Mouse (Mus musculus) skeletal muscle tissue, adult 2 months (tissue): ENCODE data around the gene Rcor2.

Experiments used
- DNase-seq: peaks from one replicate; pipeline ENCODE4 v3.0.0-alpha.2; 2012; ENCODE audit warnings: low read depth, low spot score

Rcor2 gene

DNA sequence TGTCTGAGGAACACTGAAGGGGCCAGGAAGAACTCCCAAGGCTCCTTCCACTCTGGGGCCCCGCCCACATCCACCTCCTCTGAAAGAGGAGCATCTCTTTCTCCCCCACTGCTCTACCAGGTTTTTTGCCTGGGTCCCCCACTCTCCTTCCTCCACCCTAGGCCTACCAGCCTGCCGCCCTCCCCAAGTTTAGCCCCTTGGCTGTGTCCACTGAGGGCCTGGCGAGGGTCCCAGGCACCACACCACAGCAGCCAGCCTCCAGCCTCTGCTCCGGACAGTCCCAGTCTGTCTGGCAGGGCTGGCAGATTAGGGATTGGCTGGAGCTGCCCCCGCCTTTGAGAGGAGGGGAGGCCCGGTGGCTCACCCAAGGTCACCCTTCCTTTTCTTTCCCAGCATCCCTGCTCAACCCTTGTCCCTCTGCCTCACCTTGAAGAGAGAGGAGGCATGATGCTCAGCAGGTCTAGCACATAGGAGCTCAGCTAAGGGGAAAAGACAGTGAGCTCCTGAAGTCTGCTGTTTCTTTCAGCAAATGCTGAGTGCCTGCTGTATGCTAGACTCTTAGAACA, 2.3 kb upstream of the Rcor2 start:
- DNase-seq, result no peak

DNA sequence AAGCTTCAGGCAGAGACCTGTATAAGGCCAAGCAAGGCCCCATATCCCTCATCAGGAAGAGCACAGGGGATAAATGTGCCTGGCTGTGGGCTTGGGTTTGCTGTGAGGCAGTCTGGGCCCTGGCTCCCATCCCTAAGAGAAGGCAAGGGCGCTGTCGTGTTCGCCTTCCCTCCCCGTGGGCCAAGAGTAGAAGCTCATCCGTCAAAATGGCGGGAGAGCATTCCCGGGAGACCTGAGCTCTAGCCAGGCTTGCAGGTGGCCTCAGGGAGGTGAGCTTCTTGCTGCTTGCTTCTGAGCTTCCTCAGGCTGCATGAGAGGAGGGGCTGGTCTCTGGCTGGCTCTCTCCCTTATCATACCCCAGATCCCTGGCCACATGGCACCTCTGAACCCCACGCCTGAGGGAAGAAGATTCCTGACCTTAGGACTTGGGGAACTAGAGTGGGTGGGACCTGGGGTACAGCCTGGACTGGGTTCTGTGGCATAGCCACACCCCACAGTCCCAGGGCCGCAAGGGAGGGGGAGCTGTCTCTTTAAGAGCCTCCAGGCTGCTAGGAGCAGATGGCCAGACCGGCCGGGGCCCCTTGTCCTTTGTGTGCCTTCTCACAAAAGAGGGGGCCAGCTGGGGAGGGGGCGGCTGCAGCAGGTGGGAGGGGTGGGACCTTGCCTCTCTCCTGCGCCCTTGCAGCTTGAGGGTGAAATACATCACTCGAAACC, 1.5 kb upstream of the Rcor2 start:
- no peak for DNase-seq

DNA sequence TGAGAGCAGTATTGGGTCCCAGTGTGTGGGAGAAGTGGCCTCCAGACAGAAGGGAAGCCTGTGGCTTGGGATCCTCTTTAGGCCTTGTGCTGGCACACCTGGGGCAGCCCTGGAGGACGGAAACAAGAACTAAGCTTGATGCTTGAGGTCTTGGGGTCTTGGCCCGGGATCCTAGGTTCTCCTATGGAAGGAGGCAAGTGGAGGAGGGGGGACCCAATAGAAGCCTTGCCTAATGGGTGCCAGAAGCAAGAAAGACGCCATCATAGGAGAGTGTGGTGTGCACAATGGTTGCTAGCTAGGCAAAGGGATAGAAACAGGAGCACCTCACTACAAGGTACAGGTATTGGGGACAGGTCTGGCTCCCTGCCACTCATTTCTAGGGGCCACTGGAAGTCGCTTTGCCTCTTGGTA, 699 bp upstream of the Rcor2 start:
- no peak for DNase-seq

DNA sequence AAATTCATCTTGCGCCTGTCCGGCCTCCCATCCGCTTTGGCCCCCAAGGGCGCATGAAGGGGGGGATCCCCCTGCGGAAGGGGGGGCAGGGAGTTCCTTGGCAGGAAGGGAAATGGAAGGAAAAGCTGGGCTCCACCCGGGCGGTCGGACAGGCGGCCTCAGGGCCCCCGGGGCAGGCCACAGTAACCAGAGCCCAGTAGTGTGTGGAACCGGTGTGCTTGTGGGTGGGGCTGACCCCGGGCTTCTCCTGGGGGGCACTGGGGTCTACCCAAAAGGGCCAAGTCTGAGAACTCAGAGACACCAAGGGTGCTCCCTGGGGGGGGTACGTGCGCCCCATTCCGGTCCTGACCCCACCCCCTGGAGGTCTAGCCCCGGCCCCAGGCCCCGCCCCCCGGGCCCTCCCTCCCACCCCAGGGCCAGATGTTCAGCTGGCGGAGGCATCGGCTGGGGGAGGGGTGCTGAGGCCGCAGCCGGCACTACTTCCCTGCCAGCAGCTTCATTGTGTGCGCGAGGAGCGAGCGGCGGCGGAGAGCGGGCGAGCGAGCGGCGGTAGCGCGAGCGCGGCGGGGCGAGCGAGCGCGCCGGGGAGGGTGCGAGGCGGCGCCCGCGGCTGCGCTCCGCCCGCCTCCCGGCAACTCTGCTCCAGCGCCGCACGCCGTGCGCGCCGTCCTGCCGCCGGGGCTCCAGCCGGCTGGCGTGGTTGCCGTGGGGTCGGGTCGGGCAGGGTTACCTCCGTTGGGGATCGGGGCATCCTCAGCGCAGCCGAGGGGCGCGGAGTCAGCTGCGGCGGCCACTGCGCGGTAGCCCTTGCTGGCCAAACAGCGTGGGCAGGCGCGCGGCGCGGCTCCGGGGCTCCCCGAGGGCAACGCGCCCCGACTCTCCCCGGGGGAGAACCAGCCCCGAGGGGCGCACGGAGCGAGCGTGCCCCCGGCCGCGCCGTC, 926 bp downstream of the Rcor2 start:
- DNase-seq, result no peak

DNA sequence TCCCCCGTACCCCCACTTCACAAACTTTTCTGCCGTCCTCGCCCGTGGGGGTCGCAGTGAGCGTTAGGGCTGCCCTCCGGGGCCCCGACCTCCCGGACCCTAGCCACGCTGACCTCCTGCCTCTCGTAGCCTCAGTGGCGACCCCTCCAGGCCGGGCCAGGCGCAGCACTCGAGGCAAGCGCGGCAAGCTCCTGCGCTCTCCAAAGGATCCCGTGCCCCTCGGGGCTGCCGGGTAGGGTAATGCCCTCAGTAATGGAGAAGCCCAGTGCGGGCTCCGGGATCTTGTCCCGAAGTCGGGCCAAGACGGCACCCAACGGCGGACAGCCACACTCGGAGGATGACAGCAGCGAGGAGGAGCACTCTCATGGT, 1.6 kb downstream of the Rcor2 start:
- DNase-seq, result no peak

DNA sequence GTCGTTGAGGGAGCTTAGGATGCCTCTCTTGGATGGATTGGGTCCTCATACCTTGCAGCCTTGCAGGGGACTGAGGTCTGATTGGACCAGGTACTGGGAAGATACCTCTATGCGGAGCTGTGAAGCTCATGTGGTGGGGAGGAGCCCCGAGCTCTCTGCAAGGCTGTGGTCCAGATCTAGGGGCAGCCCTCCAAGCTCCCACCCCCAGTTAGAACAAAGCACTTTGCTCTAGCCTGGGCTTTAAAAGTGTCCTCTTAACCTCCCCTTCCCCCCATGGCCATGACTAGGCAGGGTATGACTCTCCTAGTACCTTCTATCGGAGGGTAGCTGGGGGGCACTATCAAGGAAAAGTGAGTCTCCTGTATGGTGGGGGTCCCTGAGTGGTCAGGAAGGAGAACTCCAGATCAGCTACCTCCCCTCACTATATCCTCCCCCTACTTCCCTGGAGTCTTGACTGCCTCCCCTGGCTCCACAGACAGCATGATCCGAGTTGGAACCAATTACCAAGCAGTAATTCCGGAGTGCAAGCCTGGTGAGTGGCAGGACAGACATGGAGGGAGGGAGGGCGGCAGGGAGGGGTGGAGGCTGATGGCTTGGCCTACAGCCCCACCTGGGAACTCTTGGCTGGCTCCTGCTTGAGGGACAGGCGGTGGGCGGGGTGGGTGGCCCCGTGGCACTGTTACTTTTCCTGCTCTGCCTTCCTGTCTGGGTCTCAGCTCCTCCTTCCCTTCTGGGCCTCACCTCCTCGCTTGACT, 2.3 kb downstream of the Rcor2 start:
- no peak for DNase-seq

DNA sequence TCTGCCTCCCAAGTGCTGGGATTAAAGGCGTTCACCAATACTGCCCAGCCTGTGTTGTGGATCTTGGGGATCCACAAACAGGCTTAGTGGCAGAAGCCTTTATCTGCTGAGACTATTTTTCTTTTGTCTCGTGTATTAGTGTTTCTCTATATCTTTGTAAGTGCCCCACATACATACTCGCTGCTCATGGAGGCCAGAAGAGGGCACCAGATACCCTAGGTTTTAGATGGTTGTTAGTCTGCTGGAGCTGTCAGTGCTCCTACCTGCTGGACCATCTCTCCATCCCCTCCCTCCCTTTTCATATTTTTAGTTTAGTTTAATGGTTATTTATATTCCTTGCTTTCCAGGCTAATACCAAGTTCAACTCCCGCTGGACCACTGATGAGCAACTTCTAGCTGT, 6.4 kb downstream of the Rcor2 start:
- DNase-seq, result no peak

DNA sequence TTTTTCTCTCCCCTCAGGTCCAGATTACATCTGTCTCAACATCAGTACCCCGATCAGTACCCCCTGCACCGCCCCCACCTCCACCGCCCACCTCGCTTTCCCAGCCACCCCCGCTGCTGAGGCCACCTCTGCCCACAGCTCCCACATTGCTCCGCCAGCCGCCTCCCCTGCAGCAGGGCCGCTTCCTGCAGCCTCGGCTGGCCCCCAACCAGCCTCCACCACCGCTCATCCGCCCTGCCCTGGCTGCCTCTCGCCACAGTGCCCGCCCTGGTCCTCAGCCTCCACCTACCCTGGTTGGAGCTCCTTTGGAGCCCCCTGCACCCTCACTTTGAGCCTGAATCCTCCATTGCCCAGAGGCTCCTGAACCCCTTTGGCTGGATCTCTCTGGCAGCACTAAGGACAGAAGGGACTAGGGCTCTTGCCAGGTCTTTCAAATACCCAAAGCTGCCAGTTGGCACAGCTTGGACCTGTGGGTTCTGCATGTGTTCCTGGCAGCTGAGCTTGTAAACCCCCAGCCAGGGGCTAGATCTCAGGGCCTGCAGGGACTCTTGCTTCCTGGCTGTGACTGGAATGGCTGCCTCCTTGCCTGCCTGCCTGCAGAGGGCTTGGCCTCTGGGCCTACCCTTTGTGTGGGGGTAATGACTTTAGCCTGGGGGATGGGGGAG, 7.3 kb downstream of the Rcor2 start:
- DNase-seq, result no peak

DNA sequence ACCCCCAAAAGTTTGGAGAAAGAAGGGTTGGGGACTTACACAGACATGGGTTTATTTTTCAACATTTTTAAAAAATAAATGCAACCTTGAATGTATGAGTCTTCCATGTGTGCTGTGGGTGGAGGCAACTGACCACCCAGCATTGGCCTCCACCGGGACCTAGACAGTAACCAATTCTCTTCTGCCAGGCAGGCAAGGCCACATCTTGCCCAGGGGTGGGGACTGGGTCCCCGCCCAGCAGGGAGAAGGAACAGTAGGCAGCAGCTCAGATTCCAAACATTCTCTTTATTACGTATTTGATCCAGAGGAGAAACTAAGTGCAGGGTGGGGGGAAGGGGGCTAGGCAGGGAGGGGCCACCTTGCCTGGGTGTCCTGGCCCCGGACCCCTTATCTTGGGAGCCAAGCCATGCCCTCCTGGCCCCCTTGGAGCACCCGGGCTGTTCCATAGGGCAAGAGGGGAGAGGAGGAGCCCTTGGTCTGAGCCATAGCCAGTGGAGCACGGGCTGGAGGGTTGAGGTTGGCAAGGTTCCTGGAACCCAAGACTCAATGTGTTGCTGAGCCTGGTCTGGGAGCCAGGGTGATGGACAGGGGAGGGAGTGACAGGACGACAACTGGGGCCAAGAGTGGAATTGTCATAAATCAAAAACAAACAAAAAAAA, 8.1 kb downstream of the Rcor2 start:
- no peak for DNase-seq

DNA sequence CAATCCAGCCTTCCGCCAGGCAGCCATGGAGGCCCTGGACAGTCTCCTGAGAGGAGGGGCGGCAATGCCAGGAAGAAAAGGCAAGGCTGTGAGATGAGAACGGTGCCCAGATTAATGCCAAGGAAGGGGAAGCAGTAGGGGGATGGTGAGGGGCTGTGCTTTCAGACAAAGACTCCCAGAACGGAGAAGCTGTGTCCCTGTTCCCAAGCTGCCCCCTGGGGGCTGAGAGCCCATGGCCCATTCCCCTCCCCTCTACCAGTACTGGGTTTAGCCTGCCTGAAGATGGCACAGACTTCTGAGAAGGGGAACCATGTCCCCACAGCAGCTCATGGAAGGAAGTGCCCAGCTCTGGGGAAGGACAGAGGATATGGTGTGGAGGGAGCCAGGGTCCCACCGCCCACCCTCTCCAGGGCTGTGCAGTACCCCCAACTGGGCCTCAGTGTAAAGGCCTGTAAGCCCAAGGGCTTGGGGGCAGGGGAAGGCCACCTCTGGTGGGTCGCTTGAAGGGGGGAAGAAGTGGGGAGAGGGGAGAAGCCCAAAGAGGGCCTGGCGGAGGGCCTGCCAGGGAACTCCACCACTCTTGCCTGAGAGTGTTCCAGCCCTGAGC, 9.0 kb downstream of the Rcor2 start:
- DNase-seq, result no peak

DNA sequence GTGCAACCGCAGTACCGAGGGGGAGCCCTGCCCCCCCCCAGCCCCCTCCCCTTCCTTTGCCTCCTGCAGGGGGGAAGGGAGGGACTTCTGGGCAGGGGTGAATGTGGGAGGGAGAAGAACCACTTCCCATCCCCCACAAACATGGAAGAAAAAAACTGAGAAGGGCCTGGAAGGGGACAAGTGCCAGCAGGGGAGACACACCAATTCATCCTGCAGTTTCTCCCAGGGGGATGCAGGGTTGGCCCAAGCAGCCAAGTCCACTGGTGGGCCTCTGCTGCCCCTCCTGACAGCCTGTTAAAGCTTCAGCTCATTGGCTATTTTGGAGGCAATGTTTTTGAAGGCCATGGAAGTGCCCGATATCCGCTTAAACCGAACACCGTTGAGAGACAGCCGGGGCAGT, 9.7 kb downstream of the Rcor2 start:
- no peak for DNase-seq

DNA sequence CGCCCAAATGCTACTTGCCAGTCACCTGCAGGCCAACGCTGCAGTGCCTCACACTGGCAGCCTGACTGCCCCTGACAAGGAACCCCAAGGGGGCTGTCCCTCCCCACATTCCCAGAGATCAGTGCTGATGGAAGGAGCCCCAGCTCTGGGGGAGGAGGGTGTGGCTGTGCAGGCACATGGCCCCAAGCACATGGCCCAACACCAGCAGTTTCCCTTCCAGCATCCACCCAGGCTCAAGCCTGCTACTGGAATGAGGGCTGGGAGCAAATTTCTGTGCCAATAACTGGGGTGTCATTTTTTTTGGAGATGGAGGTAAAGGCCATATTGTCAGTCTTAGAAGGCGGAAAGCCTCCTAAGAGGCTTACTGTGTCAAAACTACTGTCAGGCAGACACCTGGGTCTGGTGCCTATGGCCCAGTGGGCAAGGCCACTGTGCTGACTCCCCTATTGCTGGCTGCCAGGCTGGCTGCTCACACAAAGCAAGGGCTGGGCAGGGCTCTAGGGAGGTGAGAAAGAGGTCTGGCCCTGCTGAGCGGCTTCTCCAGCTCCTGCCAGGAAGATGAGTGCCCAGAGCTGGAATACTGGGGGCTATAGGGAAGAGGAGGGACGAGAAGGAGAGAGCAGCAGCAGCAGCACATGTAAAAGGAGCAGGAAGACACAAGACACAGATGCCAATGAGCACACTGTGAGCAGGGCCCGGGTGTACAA, 11.2 kb downstream of the Rcor2 start:
- DNase-seq, result no peak

DNA sequence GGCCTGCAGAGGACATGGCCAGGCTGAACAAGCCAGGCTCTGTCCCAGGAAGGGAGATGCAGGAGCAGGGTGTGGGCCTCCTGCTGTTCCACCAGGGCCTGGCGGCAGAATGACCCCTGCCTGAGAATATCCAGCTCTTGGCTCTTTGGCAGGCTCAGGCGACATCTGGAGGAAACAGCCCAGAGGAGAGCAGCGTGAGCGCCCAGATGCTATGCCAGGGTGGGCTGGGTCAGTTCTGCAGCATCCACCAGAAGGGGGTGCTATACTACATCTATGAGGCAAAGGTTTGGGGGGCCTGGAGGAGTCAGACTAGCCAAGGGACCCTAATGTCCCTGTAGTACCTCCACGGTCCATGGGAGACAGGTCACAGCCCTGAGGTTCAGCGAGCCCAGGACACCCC, 12.0 kb downstream of the Rcor2 start:
- DNase-seq, result no peak

DNA sequence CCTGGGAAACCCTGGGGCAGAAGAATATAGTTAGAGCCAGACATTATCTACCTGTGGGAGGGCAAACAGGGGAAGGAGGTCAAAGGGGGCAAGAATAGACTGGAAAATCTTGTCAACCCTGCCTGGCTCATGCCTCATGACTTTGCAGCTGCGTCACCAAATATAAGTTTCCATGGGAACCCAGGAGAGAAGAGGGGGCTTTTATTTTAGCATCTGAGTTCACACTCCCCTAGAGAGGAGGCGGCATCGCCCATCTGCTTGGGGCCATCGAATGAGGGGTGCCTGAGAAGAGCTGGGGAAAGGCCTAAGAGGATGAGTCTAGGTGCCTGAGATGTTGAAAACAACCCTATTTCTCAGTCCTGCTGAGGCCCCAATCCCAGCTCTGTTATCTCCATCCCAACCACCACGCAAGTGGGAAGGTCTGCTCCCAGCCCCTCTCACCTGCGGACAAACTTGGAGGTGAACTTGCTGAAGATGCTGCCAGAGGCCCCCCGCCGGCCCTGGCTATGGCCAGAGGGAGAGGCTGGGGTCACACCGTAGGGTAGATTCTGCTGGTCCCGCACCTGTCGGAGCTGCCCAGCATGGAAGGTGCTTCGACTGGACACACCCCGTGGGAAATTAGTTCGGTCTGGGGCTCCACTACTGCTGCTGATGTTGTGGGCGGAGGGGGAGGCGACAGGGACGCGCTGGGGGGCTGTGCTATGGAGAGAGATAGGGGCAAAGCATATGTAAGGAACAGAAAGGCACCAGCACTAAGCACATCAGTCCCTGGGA, 13.6 kb downstream of the Rcor2 start:
- no peak for DNase-seq

DNA sequence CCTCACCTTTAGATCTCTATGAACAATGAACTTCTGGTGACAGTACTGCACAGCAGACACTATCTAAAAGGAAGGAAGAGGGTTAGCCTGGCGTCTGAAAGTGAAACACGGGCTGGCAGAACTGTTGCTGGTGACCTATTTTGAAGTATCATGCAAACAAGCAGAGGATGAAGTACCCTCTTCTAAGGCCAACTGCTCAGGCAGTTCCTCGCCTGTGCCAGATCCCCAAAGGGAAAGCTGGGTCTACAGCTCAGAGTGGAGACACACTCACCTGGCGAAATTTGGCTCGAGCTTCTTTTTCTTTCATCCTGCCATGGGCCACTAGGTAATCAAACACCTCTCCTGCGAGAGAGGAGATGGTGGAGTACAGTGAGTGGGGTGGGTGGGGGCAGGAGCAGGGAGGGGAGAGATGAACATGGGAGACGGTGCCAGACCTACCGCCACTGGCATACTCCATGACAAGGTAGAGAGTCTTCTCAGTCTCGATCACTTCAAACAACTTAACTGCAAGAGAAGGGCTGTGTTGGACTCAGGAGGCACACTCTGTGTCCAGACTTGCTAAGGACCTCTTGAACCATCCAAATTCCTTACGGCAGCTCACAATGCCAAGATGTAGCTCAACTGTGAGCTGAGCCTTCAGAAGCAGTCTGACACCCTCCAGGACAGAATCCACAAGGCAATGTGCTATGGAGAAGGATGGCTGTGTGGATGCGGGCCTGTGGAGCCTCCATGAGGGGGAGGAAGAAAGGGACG, 19.6 kb downstream of the Rcor2 start:
- DNase-seq, result no peak

DNA sequence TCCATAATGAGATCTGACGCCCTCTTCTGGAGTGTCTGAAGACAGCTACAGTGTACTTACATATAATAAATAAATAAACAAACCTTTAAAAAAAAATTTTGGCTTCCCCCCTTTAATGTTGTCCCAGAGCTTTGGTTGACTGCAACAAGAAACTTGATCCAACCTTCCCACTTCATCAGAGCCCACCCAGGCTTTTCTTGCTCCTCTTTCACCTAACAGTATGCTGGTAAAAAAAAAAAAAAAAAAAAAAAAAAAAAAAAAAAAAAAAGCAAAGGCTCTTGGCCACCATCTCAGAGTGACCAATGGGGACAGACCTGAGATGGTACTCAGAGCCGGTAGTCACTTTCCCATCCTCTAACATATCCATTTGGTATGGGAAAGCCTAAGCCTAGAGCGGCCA, 21.2 kb downstream of the Rcor2 start:
- DNase-seq, result no peak

DNA sequence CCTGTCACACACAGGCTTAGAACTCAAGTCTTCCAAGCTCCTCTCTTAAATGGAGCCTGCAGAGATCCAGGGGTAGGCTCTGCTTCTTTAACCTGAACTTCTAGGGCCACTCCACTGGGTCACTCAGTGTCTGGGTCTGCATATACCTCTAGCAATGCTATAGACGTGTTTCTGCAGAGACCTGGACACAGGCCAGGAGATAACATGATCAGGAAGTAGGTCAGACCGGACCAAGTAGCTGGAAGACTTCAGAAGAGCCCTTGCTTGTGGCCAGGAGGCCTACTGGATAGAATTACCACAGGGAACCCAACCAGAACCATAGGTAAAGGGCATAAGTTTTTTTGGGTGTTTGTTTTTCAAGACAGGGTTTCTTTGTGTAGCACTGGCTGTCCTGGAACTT, 22.6 kb downstream of the Rcor2 start:
- DNase-seq, result no peak

DNA sequence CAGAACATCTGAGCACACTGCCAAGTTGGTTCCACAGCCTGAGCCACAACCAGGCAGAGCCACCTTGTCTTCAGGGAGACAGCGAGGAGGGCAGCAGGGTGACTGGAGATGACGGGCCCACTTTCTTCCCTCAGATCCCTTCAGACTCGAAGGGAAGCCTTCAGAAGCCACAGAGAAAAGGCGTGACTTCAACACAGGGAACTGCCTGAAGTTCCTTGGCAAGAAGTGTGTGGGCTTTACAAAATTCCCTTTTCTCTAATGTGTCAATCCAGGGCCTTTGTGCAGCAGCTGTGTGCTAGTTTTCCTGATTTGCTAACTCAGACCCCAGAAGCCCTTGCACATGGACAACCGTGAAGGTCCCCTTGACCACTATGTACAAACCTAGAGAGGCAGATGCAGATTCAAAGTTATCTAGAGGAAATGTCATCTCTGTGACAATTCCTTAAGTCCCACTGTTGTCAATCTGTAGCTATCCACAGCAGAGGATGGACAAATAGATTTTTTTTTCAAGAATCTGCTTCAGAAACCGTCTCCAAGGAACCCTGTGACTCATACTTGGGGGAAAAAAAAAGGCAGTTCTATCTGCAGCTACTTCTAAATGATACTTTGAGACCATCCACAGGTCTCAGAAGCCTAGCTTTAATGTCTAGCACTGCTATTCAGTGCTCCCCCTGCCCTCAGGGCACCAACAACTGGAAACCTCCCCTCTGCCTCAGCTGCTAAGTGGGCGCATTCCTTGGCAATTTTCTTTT, 25.0 kb downstream of the Rcor2 start:
- no peak for DNase-seq
